Mouse (Mus musculus) CH12.LX (cell line): Measurements from ENCODE around the gene Aebp2.
"Not testable (repeated sequence)": the region's sequence is repeated elsewhere in the genome, so short reads cannot be mapped to it uniquely, and the experiment has no call there.

Experiments used
- CTCF ChIP-seq, 2 experiments: IDR thresholded peaks in 1 of 2; conservative IDR thresholded peaks in 1 of 2; 2 replicates each; pipeline ENCODE4 v1.5.1; 2011 to 2012; ENCODE audit warnings: low read depth in 2 of 2, low read length in 2 of 2, improper control_type of control experiment in 1 of 2, inconsistent platforms in 1 of 2, mild to moderate bottlenecking in 1 of 2, moderate library complexity in 1 of 2
- POLR2A ChIP-seq: IDR thresholded peaks from 2 replicates; pipeline ENCODE4 v1.6.1; 2011; ENCODE audit warnings: low read depth, mild to moderate bottlenecking, improper control_type of control experiment, low read length
- TCF12 ChIP-seq: IDR thresholded peaks from 2 replicates; pipeline ENCODE4 v1.6.1; 2014; ENCODE audit warnings: low read depth, mild to moderate bottlenecking, inconsistent platforms, low read length, improper control_type of control experiment
- USF1 ChIP-seq: IDR thresholded peaks from 2 replicates; pipeline ENCODE4 v1.6.1; 2014; ENCODE audit warnings: low read depth, mild to moderate bottlenecking, inconsistent platforms, low read length, improper control_type of control experiment

DNA sequence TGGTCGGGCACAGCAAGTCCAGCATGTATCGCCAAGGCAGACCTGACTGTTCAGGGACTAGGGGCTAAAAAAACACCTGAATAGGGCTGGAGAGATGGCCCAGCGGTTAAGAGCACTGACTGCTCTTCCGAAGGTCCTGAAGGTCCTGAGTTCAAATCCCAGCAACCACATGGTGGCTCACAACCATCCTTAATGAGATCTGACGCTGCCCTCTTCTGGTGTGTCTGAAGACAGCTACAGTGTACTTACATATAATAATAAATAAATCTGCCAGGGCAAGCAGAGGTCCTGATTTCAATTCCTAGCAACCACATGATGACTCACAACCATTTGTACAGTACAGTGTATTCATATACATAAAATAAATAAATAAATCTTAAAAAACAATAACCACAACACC is 17.3 kb upstream of the Aebp2 start:
- TF ChIP-seq USF1, POLR2A, TCF12: not testable (repeated sequence)
- TF ChIP-seq CTCF (conservative IDR thresholded peaks at IDR 0.05 in 1 of 2, IDR thresholded peaks at IDR 0.05 in 1 of 2; ENCODE audit: low read depth in 2 of 2, low read length in 2 of 2) = 0 out of 4 replicates have a peak, but pooled peaks of 1 of the 2 experiments have one; percentile 8
